In genomic region chr14:93884467-93884866, GRCm38 (mm10) we compare ENCODE assay signal across 9 mouse cellular contexts. TPM values are rescaled to one million over a fixed set of nuclear protein-coding genes. Genes with fewer than 3 reads are reported as not detected.
DNase-seq lines count a peak whose midpoint lies in the region; ATAC-seq and TF ChIP-seq lines count a peak whose summit lies in the region.
"Had no signal": no experiment of that assay in that cellular context is flagged by ENCODE, and none has a peak within 500 bp of the region (broad histone marks: within the 10 kb centered on the region; RNA-seq: fewer than 3 reads in every experiment).

No protein-coding gene starts in this region.

- H3K9me3 ChIP-seq in CH12.LX (replicated peaks; ENCODE audit: low read length), result peaks cover 25% of the 10 kb centered on the region
- no peaks in the 10 kb centered on the region for H3K9me3 ChIP-seq in embryonic facial prominence, embryonic 11.5 days (replicated peaks; ENCODE audit: control insufficient read depth, low read length)
- H3K9me3 ChIP-seq in lung, postnatal 0 days (ENCODE audit: low read length), result no peaks in the 10 kb centered on the region
- H3K9me3 ChIP-seq: embryonic facial prominence, embryonic 12.5 days had no signal

- TF ChIP-seq POLR2A in CH12.LX (IDR thresholded peaks at IDR 0.05; ENCODE audit: low read depth, low read length), result no peak

- no peak overlapping the region for H3K4me3 ChIP-seq in CH12.LX (replicated peaks in 1 of 3; ENCODE audit: low read depth in 2 of 3, low read length in 2 of 3, poor library complexity in 1 of 3)
- H3K4me3 ChIP-seq in embryonic facial prominence, embryonic 11.5 days (ENCODE audit: low read depth, low read length), result no peak overlapping the region
- H3K4me3 ChIP-seq in lung, postnatal 0 days (ENCODE audit: low read depth, low read length), result no peak overlapping the region
- H3K4me3 ChIP-seq: embryonic facial prominence, embryonic 12.5 days had no signal

- no peak for DNase-seq in CH12.LX (ENCODE audit: extremely low read depth)
- DNase-seq in adrenal gland, adult 8-10 months, result peak; percentile 11
- DNase-seq in embryonic facial prominence, embryonic 11.5 days (ENCODE audit: low spot score), result peak; percentile 78
- peak; percentile 28 to 41 for DNase-seq in heart, adult 9 months (ENCODE audit: low spot score in 2 of 2)
- peak; percentile 78 to 90 for DNase-seq in layer of hippocampus, adult 18-20 months (ENCODE audit: low spot score in 2 of 2)
- DNase-seq in lung, postnatal 0 days (ENCODE audit: low spot score), result peak; percentile 54
- DNase-seq in right cerebral cortex, adult 2 months (ENCODE audit: low spot score in 2 of 2), result peak; percentile 79 to 87

- H3K36me3 ChIP-seq in CH12.LX (replicated peaks in 1 of 2; ENCODE audit: control insufficient read depth in 1 of 2, insufficient read depth in 1 of 2, low read length in 1 of 2), result no peaks in the 10 kb centered on the region
- no peaks in the 10 kb centered on the region for H3K36me3 ChIP-seq in embryonic facial prominence, embryonic 11.5 days (replicated peaks; ENCODE audit: control insufficient read depth, insufficient read depth, low read depth, low read length)
- H3K36me3 ChIP-seq in lung, postnatal 0 days (ENCODE audit: insufficient read depth, low read length), result no peaks in the 10 kb centered on the region
- H3K36me3 ChIP-seq: embryonic facial prominence, embryonic 12.5 days had no signal

- TF ChIP-seq EP300 in CH12.LX (IDR thresholded peaks at IDR 0.05; ENCODE audit: low read length), result no peak
- no peak for TF ChIP-seq EP300 in lung, postnatal 0 days (IDR thresholded peaks at IDR 0.05)

- no peaks in the 10 kb centered on the region for H3K27me3 ChIP-seq in CH12.LX (replicated peaks)
- H3K27me3 ChIP-seq in embryonic facial prominence, embryonic 11.5 days (ENCODE audit: control insufficient read depth, insufficient read depth, low read length), result no peaks in the 10 kb centered on the region
- H3K27me3 ChIP-seq in lung, postnatal 0 days (replicated peaks; ENCODE audit: insufficient read depth, low read length), result no peaks in the 10 kb centered on the region
- H3K27me3 ChIP-seq: embryonic facial prominence, embryonic 12.5 days had no signal

- H3K79me2 ChIP-seq in CH12.LX (replicated peaks; ENCODE audit: control insufficient read depth, extremely low read depth, insufficient read depth, poor library complexity, severe bottlenecking), result no peaks in the 10 kb centered on the region

- 0 out of 2 replicates have a peak, but pooled peaks have one; percentile 56 for ATAC-seq in embryonic facial prominence, embryonic 11.5 days (replicated peaks; ENCODE audit: insufficient number of reproducible peaks, low FRiP score, low TSS enrichment, low read depth)
- no peak for ATAC-seq in lung, postnatal 0 days
- ATAC-seq in erythroid progenitor cell, adult 5-6 weeks (replicated peaks; ENCODE audit: low FRiP score, poor library complexity, severe bottlenecking), result no peak

- no peak overlapping the region for H3K4me2 ChIP-seq in CH12.LX (ENCODE audit: insufficient read depth, low read depth, poor library complexity, severe bottlenecking)
- no peak overlapping the region for H3K4me2 ChIP-seq in embryonic facial prominence, embryonic 11.5 days (ENCODE audit: low read depth, low read length)
- no peak overlapping the region for H3K4me2 ChIP-seq in lung, postnatal 0 days (replicated peaks; ENCODE audit: low read depth, low read length)
- H3K4me2 ChIP-seq: embryonic facial prominence, embryonic 12.5 days had no signal

- no peak overlapping the region for H3K27ac ChIP-seq in CH12.LX (ENCODE audit: insufficient read depth, low read depth)
- no peak overlapping the region for H3K27ac ChIP-seq in embryonic facial prominence, embryonic 11.5 days (replicated peaks; ENCODE audit: low read depth, low read length)
- H3K27ac ChIP-seq in lung, postnatal 0 days (ENCODE audit: low read length), result no peak overlapping the region
- H3K27ac ChIP-seq: embryonic facial prominence, embryonic 12.5 days had no signal

- dilution Hi-C loops in CH12.LX (cut with MboI; ENCODE audit: extremely low pct_ligation_motif_present, extremely low pct_unique_long_range_greater_than_20kb, low sequenced_read_pairs), result no loop called here

- no peak overlapping the region for H3K9ac ChIP-seq in CH12.LX (ENCODE audit: insufficient read depth, low read depth)
- H3K9ac ChIP-seq in embryonic facial prominence, embryonic 11.5 days (replicated peaks; ENCODE audit: low read length), result no peak overlapping the region
- H3K9ac ChIP-seq in lung, postnatal 0 days (replicated peaks; ENCODE audit: low read depth), result no peak overlapping the region
- H3K9ac ChIP-seq: embryonic facial prominence, embryonic 12.5 days had no signal

- peak in 1 of 2 experiments; percentile 35; a peak in 2 of 4 replicates for TF ChIP-seq CTCF in CH12.LX (conservative IDR thresholded peaks at IDR 0.05 in 1 of 2, IDR thresholded peaks at IDR 0.05 in 1 of 2; ENCODE audit: low read depth in 2 of 2, low read length in 2 of 2)
- TF ChIP-seq CTCF in lung, postnatal 0 days (IDR thresholded peaks at IDR 0.05), result peak; percentile 71

- peak; percentile 40 for TF ChIP-seq RAD21 in CH12.LX (IDR thresholded peaks at IDR 0.05; ENCODE audit: low read depth, low read length)

- WGBS in embryonic facial prominence, embryonic 11.5 days, result 10% methylated on average over 2 of the region's 2 CpGs
- WGBS in lung, postnatal 0 days, result 1% methylated on average over 2 of the region's 2 CpGs

- no peaks in the 10 kb centered on the region for H3K4me1 ChIP-seq in CH12.LX (ENCODE audit: control insufficient read depth in 1 of 2, insufficient read depth in 2 of 2)
- no peaks in the 10 kb centered on the region for H3K4me1 ChIP-seq in embryonic facial prominence, embryonic 11.5 days (ENCODE audit: control insufficient read depth, insufficient read depth, low read length)
- H3K4me1 ChIP-seq in lung, postnatal 0 days (ENCODE audit: insufficient read depth, low read depth, low read length), result no peaks in the 10 kb centered on the region

- in situ Hi-C loops in CH12.LX (cut with MboI; ENCODE audit: low pct_ligation_motif_present, low pct_unique_long_range_greater_than_20kb, low sequenced_read_pairs), result no loop called here

TF ChIP-seq in CH12.LX, 34 proteins besides CTCF, POLR2A, EP300 and RAD21:
- TF ChIP-seq UBTF (IDR thresholded peaks at IDR 0.05; ENCODE audit: low read depth, low read length) (no peak), USF1 (IDR thresholded peaks at IDR 0.05; ENCODE audit: low read depth, low read length) (no peak), MAX (IDR thresholded peaks at IDR 0.05; ENCODE audit: low read length) (no peak), MYC (IDR thresholded peaks at IDR 0.05; ENCODE audit: low read depth, low read length) (no peak), JUN (IDR thresholded peaks at IDR 0.05; ENCODE audit: insufficient read depth, low read depth, low read length) (no peak), ZNF384 (IDR thresholded peaks at IDR 0.05; ENCODE audit: low read depth, low read length) (no peak), GABPA (IDR thresholded peaks at IDR 0.05; ENCODE audit: insufficient replicate concordance, low read depth, low read length) (no peak), USF2 (conservative IDR thresholded peaks at IDR 0.05; ENCODE audit: low read depth, low read length) (no peak), JUND (conservative IDR thresholded peaks at IDR 0.05; ENCODE audit: low read depth, low read length) (no peak), IRF4 (IDR thresholded peaks at IDR 0.05; ENCODE audit: low read depth, low read length) (no peak), SIN3A (IDR thresholded peaks at IDR 0.05; ENCODE audit: low read length) (no peak), ELF1 (IDR thresholded peaks at IDR 0.05; ENCODE audit: low read depth, low read length) (no peak), PAX5 (IDR thresholded peaks at IDR 0.05; ENCODE audit: low read length) (no peak), RCOR1 (conservative IDR thresholded peaks at IDR 0.05; ENCODE audit: low read depth, low read length) (no peak), NRF1 (IDR thresholded peaks at IDR 0.05; ENCODE audit: low read depth, low read length) (no peak), POLR2AphosphoS2 (IDR thresholded peaks at IDR 0.05; ENCODE audit: low read depth, low read length) (no peak), SMC3 (IDR thresholded peaks at IDR 0.05; ENCODE audit: low read depth, low read length) (no peak), HCFC1 (IDR thresholded peaks at IDR 0.05; ENCODE audit: low read depth, low read length) (no peak), TCF12 (IDR thresholded peaks at IDR 0.05; ENCODE audit: low read depth, low read length) (no peak)

RNA-seq across cellular contexts. Expression of gene Pcdh9, which starts 6.0 kb away (rescaled TPM):
- total RNA-seq in CH12.LX (2012; rRNA removed) (not detected in 2 replicates), CH12.LX (2014; rRNA removed) (not detected in 2 replicates)
- not detected in 2 replicates for polyA plus RNA-seq in CH12.LX (2012; ENCODE audit: insufficient read length, low read depth)
- total RNA-seq in adrenal gland, adult 8-10 months (2022), result 1 to 10 TPM; 2.0 to 2.6 (median 2.4) TPM
- polyA plus RNA-seq in embryonic facial prominence, embryonic 11.5 days (2014; fragmentation: Nextera tagmentation; extraction: Ambion mirVana), result 26.7 and 27.5 TPM in 2 replicates
- total RNA-seq in layer of hippocampus, adult 18-20 months (2021), result 100 to 1,000 TPM; 141 to 152 TPM
- polyA plus RNA-seq in lung, postnatal 0 days (2015; fragmentation: Nextera tagmentation; extraction: Ambion mirVana), result 1.4 and 1.8 TPM in 2 replicates
- total RNA-seq in erythroid progenitor cell, adult 5-6 weeks (2015; ENCODE audit: low replicate concordance), result not detected in 2 replicates
- total RNA-seq in erythroid progenitor cell, adult 5-6 weeks (2017; ENCODE audit: low replicate concordance), result not detected in 2 replicates

Comparison
In these comparisons a context has a peak if more than half of its experiments do, and no peak if none do; other contexts are left out.
1. RNA of gene Pcdh9, which starts 6.0 kb away (total RNA-seq): 141 to 152 TPM in layer of hippocampus, adult 18-20 months; 2.0 to 2.6 TPM in adrenal gland, adult 8-10 months, not detected in CH12.LX and not detected in erythroid progenitor cell, adult 5-6 weeks; every median in the first group is over 10 times any median in the second.